Mouse (Mus musculus): ENCODE results near the gene Gpatch8.

The Gpatch8 gene

DNA sequence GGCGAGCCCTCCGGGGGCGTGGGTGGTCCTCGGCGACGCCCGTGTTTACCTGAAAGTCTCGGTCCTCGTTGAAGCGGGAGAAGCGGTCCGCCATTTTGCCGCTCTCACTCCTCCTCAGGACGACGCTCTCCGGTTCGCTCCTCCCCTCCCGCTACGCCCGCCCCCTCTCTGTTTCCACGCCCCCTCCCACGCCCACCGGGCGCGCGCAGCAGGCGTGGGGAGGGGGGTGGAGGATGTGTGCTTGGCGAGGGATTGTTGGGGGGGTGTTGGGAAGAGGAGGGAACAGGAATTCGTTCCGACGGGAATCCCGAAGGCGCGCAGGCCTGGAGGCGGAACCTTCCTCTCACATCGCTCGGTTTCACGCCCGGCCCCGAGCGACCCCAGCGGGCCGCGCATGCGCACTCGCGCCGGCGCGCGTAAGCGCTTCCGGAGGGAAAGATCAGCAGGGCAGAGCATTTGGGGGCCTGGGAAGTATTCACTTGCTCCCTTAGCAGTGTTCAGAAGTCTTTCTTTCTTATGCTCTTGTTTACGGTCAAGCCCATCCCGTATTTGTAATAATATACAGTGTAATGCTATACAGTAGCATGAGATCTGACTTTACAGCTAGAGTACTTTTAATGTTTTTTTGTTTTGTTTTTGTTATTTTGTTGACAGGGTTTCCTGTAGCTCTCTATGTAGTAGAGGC lies at the start of gene Gpatch8:
TSS of gene Gpatch8 (minus strand) at position 362 of the 685 bp plus-strand sequence.
- DNase-seq (ENCODE audit: low spot score) = peak; percentile 96

- no peak for DNase-seq (ENCODE audit: low spot score)
These were observed 48.8 kb upstream of the Gpatch8 start for GRCm38 (mm10) chr11:102604777-102605552.

GRCm38 (mm10) chr11:102604010-102604584 lies 47.9 kb upstream of the Gpatch8 start, which contains the start of gene Fzd2:
Fzd2 (plus strand) TSS chr11:102604396.
- DNase-seq (ENCODE audit: low spot score) = peak; percentile 92

DNA sequence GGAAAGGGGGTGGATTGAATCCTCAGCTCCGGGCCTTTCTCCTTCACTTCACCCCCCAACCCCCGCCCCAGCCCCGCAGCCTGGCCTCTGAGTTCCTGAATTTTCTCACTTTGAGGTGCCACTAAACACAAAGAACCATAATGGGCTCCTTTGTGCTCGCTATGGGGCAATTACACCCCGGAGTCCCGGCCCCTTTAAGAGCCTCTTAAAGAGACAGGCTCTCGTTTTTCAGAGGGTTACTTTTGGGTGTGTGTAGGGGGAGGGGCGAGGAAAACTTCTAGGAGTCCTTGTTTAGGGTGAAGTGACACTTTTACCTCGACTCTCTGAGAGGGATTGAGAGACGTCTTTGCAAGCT lies 47.3 kb upstream of the Gpatch8 start:
- DNase-seq (ENCODE audit: low spot score) = peak; percentile 71

DNA sequence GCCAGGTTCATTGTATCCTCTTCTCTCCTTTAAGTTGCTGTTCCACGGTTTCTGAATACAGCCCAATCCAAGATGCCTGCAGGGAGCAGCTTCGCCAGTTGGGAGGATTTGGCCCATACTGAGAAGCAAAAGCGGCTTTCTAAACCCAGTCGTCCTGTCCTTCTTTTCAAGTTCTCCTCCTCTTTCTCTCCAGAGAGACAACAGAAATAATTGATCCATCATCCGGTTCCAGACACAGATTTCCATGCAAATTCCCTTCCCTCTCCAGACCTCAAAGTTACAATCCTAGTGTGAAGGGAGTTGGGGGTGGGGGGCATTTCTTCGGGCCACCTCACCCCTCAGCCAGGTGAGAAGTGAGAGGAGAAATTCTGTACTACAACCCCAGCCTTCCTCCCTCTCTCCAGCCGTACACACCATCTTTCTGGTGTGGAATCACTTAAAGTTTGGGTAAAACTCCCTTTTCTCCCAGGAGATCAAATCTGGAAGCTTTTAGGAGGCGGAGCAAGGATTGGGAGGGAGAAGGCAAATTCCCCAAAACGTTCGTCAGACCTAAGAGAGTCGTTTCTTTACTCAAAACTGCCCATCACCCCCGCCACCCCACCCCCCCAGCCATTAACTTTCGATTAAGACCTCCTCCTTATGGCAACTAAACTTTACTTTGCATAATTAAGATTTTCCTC lies 46.8 kb upstream of the Gpatch8 start:
- no peak for DNase-seq (ENCODE audit: low spot score)

- DNase-seq (ENCODE audit: low spot score) = no peak
These were observed 43.7 kb upstream of the Gpatch8 start for GRCm38 (mm10) chr11:102599912-102600311.

DNA sequence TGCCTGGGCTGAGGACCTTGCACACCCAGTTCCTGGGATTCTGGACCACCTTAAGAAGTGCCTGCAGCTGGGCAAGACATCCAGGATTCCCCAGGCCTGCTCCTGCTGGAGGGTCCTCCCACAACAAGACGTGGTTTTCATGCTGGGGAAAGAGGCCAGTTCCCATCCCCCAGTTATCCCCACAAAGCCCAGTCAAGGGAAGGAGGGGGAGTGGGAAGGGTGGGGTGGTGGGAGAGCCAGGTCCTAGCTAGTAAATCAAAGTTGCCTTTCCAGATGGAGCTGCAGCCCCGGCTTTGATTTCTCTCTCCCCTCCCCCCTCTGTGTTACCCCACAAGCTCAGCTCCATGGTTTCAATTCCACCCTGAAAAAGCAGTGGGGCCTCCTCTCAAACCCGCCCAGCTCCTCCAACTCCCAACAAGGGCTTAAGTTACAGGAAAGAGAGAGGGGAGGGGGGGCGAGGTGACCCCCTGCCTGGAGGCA lies 39.2 kb upstream of the Gpatch8 start:
- DNase-seq (ENCODE audit: low spot score) = no peak

GRCm38 (mm10) chr11:102587554-102587953 lies 31.4 kb upstream of the Gpatch8 start:
- no peak for DNase-seq (ENCODE audit: low spot score)

DNA sequence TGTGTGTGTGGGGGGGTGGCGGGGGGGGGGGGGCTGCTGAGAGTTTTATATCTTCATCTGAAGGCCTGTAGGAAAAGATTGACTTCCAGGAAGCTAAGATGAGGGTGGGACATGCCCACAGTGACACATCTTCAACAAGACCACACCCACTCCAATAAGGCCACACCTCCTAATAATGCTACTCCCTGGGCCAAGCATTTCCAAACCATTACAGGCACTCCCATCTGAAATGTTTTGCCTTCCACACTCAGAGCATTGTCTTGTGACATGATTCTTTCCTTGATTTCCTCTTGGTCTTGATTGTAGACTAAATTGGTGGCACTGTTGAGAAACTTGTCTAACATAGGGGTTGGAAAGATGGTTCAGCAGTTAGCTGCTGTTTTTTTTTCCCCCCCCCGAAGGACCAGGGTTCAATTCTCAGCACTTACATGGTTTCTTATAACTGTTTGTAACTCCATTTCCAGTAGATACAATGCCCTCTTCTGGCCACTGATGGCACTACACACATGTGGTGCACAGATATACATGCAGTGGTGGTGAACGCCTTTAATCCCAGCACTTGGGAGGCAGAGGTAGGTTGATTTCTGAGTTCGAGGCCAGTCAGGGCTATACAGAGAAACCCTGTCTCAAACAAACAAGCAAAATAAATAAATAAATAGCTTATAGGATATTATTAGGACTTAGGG lies 30.4 kb upstream of the Gpatch8 start:
- no peak for DNase-seq (ENCODE audit: low spot score)

DNA sequence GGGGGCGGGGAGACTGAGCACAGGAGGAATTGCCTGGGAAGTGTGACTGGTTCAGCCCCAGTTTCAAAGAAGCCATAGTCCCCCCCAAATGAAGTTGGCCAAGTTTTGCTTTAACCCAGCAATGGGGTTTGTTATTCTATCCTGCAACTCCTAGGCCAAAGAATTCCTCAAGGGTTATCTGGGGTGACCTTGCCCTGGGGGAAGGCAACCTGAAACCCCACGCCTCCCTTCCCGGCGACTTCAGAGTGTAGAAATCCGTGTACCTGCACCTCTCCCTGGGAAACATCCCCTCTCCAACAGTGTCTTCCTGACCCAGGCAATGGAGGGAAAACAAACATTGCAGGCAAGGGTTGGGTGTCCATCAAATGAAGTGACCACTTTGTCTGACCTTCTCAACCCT lies 26.5 kb upstream of the Gpatch8 start:
- no peak for DNase-seq (ENCODE audit: low spot score)

DNA sequence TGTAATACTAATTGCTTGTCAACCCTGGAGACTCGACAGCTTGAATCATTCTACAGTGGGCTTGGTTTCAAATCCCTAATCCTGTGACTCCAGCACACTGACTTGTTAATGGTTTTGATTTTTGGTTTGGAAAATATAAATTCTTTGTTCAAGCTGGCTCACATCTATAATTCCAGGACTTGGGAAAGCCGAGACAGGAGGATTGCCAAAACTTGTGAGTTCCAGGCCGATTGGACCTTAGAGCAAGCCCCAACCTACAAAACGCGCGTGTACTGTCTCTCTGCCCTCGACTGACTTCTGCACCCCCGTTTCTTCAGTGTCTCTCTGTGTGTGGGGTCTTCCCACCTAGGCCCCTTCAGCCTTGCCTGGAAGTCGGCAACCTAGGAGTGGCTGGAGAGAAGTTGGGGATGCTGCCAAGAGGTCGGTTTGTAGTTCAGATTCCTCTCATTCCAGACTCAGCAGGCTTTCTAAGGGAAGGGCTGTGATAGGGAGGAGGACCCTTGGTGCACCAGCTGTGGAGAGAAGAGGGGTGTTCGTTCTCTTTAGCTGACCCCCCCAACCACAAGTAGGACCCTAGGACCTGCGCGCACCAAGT lies 25.9 kb upstream of the Gpatch8 start:
- DNase-seq (ENCODE audit: low spot score) = peak; percentile 54

DNA sequence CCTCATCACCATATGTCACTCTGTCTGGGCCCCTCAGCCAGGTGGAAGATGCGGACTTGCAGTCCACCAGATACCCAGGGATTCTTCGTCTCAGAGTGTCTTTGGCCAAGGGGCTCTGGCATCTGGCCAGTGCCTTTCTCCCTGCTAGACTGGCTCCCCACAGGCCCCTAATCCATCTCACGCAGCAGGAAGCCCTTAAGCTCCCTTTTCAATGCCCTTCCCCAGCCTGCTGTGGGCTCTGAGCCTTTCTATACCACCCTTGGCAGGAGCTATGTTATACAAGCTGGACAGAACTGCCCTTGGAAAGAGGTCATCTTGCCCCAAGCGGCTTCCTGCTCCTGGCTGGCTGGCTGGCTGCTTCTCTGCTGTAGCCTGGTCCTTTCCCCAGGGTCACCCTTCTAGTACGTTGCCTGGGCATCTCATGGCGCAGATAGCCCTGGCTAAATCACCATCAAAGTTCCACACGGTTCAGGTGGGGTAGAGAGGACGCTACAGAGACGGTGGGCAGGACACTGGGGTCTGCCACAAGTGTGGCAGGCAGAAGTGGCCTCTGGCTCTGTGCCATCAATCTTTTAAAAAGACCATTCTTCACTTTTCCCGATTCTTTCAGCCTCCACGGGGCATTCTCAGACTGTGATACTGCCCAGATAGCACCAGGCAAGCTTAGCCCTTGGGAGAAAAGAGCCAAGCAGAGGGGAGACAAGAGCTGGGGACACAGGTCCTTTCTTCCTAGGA lies 25.3 kb upstream of the Gpatch8 start:
- no peak for DNase-seq (ENCODE audit: low spot score)

DNA sequence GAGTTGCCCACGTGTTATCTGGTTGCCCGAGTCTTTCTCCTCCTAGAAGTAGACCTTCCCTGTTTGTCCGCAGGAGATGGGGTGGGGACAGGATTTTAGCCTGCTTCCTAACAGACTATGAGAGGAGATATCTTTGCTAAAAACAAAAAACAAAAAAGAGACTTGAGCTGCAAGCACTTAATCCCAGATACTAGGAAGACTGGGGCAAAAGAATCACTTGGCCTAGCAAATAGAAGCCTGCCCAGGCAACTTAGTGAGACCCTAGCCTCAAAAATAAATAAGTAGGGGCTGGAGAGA lies 23.8 kb upstream of the Gpatch8 start:
- DNase-seq (ENCODE audit: low spot score) = no peak

DNA sequence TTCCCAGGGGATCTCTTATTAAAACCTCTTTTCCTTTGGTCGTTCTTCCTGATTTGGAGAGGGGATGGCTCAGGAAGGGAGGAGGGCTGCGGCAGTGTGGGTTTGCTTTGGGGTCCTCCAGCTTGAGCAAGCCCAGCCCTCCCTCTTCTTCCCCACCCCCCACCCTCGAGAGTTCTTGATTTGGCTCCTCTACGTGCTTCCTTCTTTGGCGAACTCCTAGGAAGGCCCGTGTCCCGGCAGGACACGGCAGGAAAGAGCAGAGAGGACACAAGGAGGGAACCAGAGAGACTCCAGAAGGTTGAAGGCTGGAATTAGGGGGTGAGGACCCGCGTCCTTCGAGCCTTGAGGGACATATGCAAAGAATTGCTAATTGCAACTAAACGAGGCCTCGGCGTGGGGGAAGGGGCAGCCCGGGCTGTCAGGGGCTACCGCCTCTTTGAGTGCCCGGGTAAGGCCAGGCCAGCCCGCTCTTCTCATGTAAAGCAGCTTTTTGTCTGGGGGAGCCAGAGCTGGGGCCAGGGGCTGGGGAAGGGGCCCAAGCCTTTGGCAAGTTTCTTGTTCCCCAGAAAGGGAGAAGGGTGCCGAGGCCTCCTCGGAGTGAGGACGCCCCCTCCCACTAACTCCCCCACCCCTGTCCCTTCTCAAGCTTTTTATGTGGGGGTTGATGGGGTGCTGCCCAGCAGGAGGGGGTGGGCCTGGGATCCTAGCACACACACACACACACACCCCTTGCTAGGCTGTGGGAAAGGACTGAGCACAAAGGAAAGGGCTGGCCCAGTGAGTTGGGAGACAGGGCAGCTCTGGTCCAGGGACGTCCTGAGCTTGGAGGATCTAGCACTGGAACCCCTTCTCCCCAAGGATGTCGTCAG lies 23.2 kb upstream of the Gpatch8 start, which contains the start of gene Gm11627:
TSS of gene Gm11627 (minus strand) at position 297 of the 869 bp plus-strand sequence.
- no peak for DNase-seq (ENCODE audit: low spot score)

- DNase-seq (ENCODE audit: low spot score) = peak; percentile 85
These were observed 22.3 kb upstream of the Gpatch8 start for GRCm38 (mm10) chr11:102578341-102579118.

- DNase-seq (ENCODE audit: low spot score) = no peak
These were observed 20.0 kb upstream of the Gpatch8 start for GRCm38 (mm10) chr11:102576050-102576754.

- no peak for DNase-seq (ENCODE audit: low spot score)
These were observed 18.8 kb upstream of the Gpatch8 start for GRCm38 (mm10) chr11:102575034-102575433.

All from lung, postnatal 25 days (tissue).